Mouse (Mus musculus) natural killer cell, adult 2 months (primary cell): ENCODE results near the gene B4galt4.
"Not testable (repeated sequence)": the region's sequence is repeated elsewhere in the genome, so short reads cannot be mapped to it uniquely, and the experiment has no call there.

Experiments used
- DNase-seq, 2 experiments: peaks; one replicate each; pipeline ENCODE4 v3.0.0; 2022; ENCODE audit warnings: low spot score in 2 of 2

Gene B4galt4

GRCm38 (mm10) chr16:38768386-38768785 lies 26.3 kb downstream of the B4galt4 start:
- DNase-seq, result no peak

GRCm38 (mm10) chr16:38769529-38769928 lies 27.5 kb downstream of the B4galt4 start:
- no peak for DNase-seq

- DNase-seq, result no peak
Measured at GRCm38 (mm10) chr16:38771145-38771544, 29.1 kb downstream of the B4galt4 start.

- DNase-seq, result no peak
Measured at GRCm38 (mm10) chr16:38772906-38773496, 30.9 kb downstream of the B4galt4 start.

GRCm38 (mm10) chr16:38774964-38775746 lies 33.1 kb downstream of the B4galt4 start:
- no peak for DNase-seq

- DNase-seq, result no peak
Measured at GRCm38 (mm10) chr16:38776342-38776741, 34.3 kb downstream of the B4galt4 start.

- no peak for DNase-seq
Measured at GRCm38 (mm10) chr16:38780960-38781572, 39.0 kb downstream of the B4galt4 start.

GRCm38 (mm10) chr16:38781946-38782345 lies 39.9 kb downstream of the B4galt4 start:
- no peak for DNase-seq

- no peak for DNase-seq
Measured at GRCm38 (mm10) chr16:38782524-38783067, 40.5 kb downstream of the B4galt4 start.

- DNase-seq, result no peak
Measured at GRCm38 (mm10) chr16:38785301-38785700, 43.2 kb downstream of the B4galt4 start.

GRCm38 (mm10) chr16:38789016-38789415 lies 47.0 kb downstream of the B4galt4 start:
- no peak for DNase-seq

GRCm38 (mm10) chr16:38789966-38790365 lies 47.9 kb downstream of the B4galt4 start:
- DNase-seq, result no peak

- DNase-seq, result no peak
Measured at GRCm38 (mm10) chr16:38793120-38793519, 51.1 kb downstream of the B4galt4 start.

GRCm38 (mm10) chr16:38798957-38799450 lies 56.9 kb downstream of the B4galt4 start:
- no peak for DNase-seq

GRCm38 (mm10) chr16:38800091-38800490 lies 58.0 kb downstream of the B4galt4 start, which contains the start of gene Upk1b:
Gene Upk1b, minus strand, starts transcription at chr16:38800328.
- DNase-seq, result no peak

- DNase-seq, result not testable (repeated sequence)
Measured at GRCm38 (mm10) chr16:38807796-38808195, 65.7 kb downstream of the B4galt4 start.

GRCm38 (mm10) chr16:38810196-38810595 lies 68.1 kb downstream of the B4galt4 start:
- DNase-seq, result no peak

GRCm38 (mm10) chr16:38812521-38812920 lies 70.5 kb downstream of the B4galt4 start:
- peak; percentile 14 to 43 for DNase-seq
